Mouse (Mus musculus) lung, adult 2 months (tissue): Measurements from ENCODE around the gene Elovl6.

ENCODE experiments used
- CTCF ChIP-seq: fragments of 200-500 bp; IDR thresholded peaks from 2 replicates; pipeline ENCODE4 v1.5.1; 2011; ENCODE audit warnings: mild to moderate bottlenecking, low read length, control low read depth; ENCODE audit not compliant: insufficient read depth
- POLR2A ChIP-seq: fragments of 200-500 bp; IDR thresholded peaks from 2 replicates; pipeline ENCODE4 v1.6.1; 2011; ENCODE audit warnings: low read depth, mild to moderate bottlenecking, control low read depth, low read length, borderline replicate concordance; ENCODE audit errors: extremely low read depth

GRCm38 (mm10) chr3:129627281-129627680, 95.1 kb downstream of the Elovl6 start:
- no peak for TF ChIP-seq CTCF
- TF ChIP-seq POLR2A, result no peak
